9 mouse cellular contexts compared by ENCODE assay signal in genomic region chr2:164036520-164037019, GRCm38 (mm10). TPM values are rescaled to one million over a fixed set of nuclear protein-coding genes. Genes with fewer than 3 reads are reported as not detected.
A peak's percentile ranks its signal among the peaks of the same experiment; 100 is the strongest.
DNase-seq lines count a peak whose midpoint lies in the region; ATAC-seq lines count a peak whose summit lies in the region.
"Had no signal": no experiment of that assay in that cellular context is flagged by ENCODE, and none has a peak within 500 bp of the region (broad histone marks: within the 10 kb centered on the region; RNA-seq: fewer than 3 reads in every experiment).

No protein-coding gene starts in this region.

- H3K36me3 ChIP-seq in heart, embryonic 13.5 days = no peaks in the 10 kb centered on the region; the same call in 1 of the 2 replicates
- no peaks in the 10 kb centered on the region for H3K36me3 ChIP-seq in liver, embryonic 13.5 days
- H3K36me3 ChIP-seq: midbrain, embryonic 12.5 days had no signal

- H3K9ac ChIP-seq in heart, embryonic 13.5 days = 0 out of 2 replicates have a peak overlapping the region, but pooled peaks have one; percentile 25
- H3K9ac ChIP-seq in liver, embryonic 13.5 days = no peak overlapping the region
- H3K9ac ChIP-seq: midbrain, embryonic 12.5 days had no signal

- H3K9me3 ChIP-seq in heart, embryonic 13.5 days = 0 out of 2 replicates have a peak, but pooled peaks cover 6% of the 10 kb centered on the region
- no peaks in the 10 kb centered on the region for H3K9me3 ChIP-seq in liver, embryonic 13.5 days (replicated peaks)

- peak overlapping the region; percentile 15; the same call in 1 of the 2 replicates for H3K4me2 ChIP-seq in heart, embryonic 13.5 days
- H3K4me2 ChIP-seq in liver, embryonic 13.5 days = no peak overlapping the region
- H3K4me2 ChIP-seq: midbrain, embryonic 12.5 days had no signal

- 30% methylated on average over 10 of the region's 10 CpGs for WGBS in heart, embryonic 13.5 days
- 30% methylated on average over 10 of the region's 10 CpGs for WGBS in liver, embryonic 13.5 days (ENCODE audit: insufficient replicate concordance)

- H3K4me3 ChIP-seq in heart, embryonic 13.5 days = no peak overlapping the region
- no peak overlapping the region for H3K4me3 ChIP-seq in liver, embryonic 13.5 days (replicated peaks)
- H3K4me3 ChIP-seq: midbrain, embryonic 12.5 days had no signal

- no peak overlapping the region for H3K27ac ChIP-seq in heart, embryonic 13.5 days (replicated peaks)
- no peak overlapping the region for H3K27ac ChIP-seq in liver, embryonic 13.5 days
- H3K27ac ChIP-seq: midbrain, embryonic 12.5 days had no signal

- no peak for ATAC-seq in heart, embryonic 13.5 days (ENCODE audit: extremely low read depth, insufficient number of reproducible peaks, low FRiP score, low TSS enrichment)
- ATAC-seq in liver, embryonic 13.5 days (ENCODE audit: low read depth) = peak; percentile 68

- DNase-seq in heart, adult 8-10 months (ENCODE audit: low spot score) = no peak
- peak; percentile 42 for DNase-seq in 416B (ENCODE audit: low read depth)
- DNase-seq in c-Kit-positive CD71-positive TER-119-negative erythroid progenitor cells, embryonic 14.5 days (ENCODE audit: low read depth) = peak; percentile 25
- peak; percentile 7 for DNase-seq in liver, embryonic 13.5 days
- no peak for DNase-seq in ovary, postnatal 14 days (ENCODE audit: low spot score)
- DNase-seq in urinary bladder, postnatal 10 days (ENCODE audit: low spot score) = no peak
- DNase-seq in adrenal gland, adult 2 months = no peak

- 0 out of 2 replicates have a peak, but pooled peaks cover 2% of the 10 kb centered on the region for H3K27me3 ChIP-seq in heart, embryonic 13.5 days (replicated peaks)
- H3K27me3 ChIP-seq in liver, embryonic 13.5 days = no peaks in the 10 kb centered on the region

- peaks cover 9% of the 10 kb centered on the region for H3K4me1 ChIP-seq in heart, embryonic 13.5 days
- no peaks in the 10 kb centered on the region; the same call in 1 of the 2 replicates for H3K4me1 ChIP-seq in liver, embryonic 13.5 days (replicated peaks)
- H3K4me1 ChIP-seq: midbrain, embryonic 12.5 days had no signal

RNA-seq across cellular contexts. Expression of gene Pabpc1l, which starts 11.3 kb away (rescaled TPM):
- polyA plus RNA-seq in heart, embryonic 13.5 days (2015; fragmentation: Nextera tagmentation; extraction: Ambion mirVana) = 0.83 and 0.98 TPM in 2 replicates
- total RNA-seq in heart, adult 8-10 months (2022) = 1 to 10 TPM in 1 of 4 experiments, under 1 TPM in 1, not detected in 2; 0.40 to 1.4 TPM
- polyA plus RNA-seq in liver, embryonic 13.5 days (2015; fragmentation: Nextera tagmentation; extraction: Ambion mirVana) = 0.30 and 0.39 TPM in 2 replicates
- total RNA-seq in adrenal gland, adult 2 months (2021) = 1 to 10 TPM; 1.4 to 2.6 TPM
- polyA plus RNA-seq in adrenal gland, adult 2 months (2012; rRNA removed) = 0.36 and 1.1 TPM in 2 replicates

RNA-seq across cellular contexts. Expression of gene Stk4, which starts 33.6 kb away (rescaled TPM):
- polyA plus RNA-seq in heart, embryonic 13.5 days (2015; fragmentation: Nextera tagmentation; extraction: Ambion mirVana) = 14.0 and 14.2 TPM in 2 replicates
- 10 to 100 TPM; 14.1 to 21.5 (median 16.9) TPM for total RNA-seq in heart, adult 8-10 months (2022)
- polyA plus RNA-seq in liver, embryonic 13.5 days (2015; fragmentation: Nextera tagmentation; extraction: Ambion mirVana) = 14.8 and 17.9 TPM in 2 replicates
- 10 to 100 TPM; 25.9 to 29.5 TPM for total RNA-seq in adrenal gland, adult 2 months (2021)
- polyA plus RNA-seq in adrenal gland, adult 2 months (2012; rRNA removed) = 5.5 and 6.4 TPM in 2 replicates

RNA-seq across cellular contexts. Expression of gene Tomm34, which starts 34.4 kb away (rescaled TPM):
- 52.7 and 53.9 TPM in 2 replicates for polyA plus RNA-seq in heart, embryonic 13.5 days (2015; fragmentation: Nextera tagmentation; extraction: Ambion mirVana)
- total RNA-seq in heart, adult 8-10 months (2022) = 10 to 100 TPM; 18.3 to 24.4 (median 20.0) TPM
- 26.1 and 28.6 TPM in 2 replicates for polyA plus RNA-seq in liver, embryonic 13.5 days (2015; fragmentation: Nextera tagmentation; extraction: Ambion mirVana)
- 10 to 100 TPM; 35.1 to 59.8 TPM for total RNA-seq in adrenal gland, adult 2 months (2021)
- 66.0 and 72.2 TPM in 2 replicates for polyA plus RNA-seq in adrenal gland, adult 2 months (2012; rRNA removed)

RNA-seq across cellular contexts. Expression of gene Ywhab, which starts 41.8 kb away (rescaled TPM):
- polyA plus RNA-seq in heart, embryonic 13.5 days (2015; fragmentation: Nextera tagmentation; extraction: Ambion mirVana) = 225 and 236 TPM in 2 replicates
- total RNA-seq in heart, adult 8-10 months (2022) = 10 to 100 TPM; 66.1 to 76.5 (median 72.0) TPM
- 130 and 151 TPM in 2 replicates for polyA plus RNA-seq in liver, embryonic 13.5 days (2015; fragmentation: Nextera tagmentation; extraction: Ambion mirVana)
- 100 to 1,000 TPM; 260 to 298 TPM for total RNA-seq in adrenal gland, adult 2 months (2021)
- 66.5 and 75.4 TPM in 2 replicates for polyA plus RNA-seq in adrenal gland, adult 2 months (2012; rRNA removed)

Comparison
In these comparisons a context has a peak if more than half of its experiments do, and no peak if none do; other contexts are left out.
1. DNase-seq: peak in 416B (single experiment), c-Kit-positive CD71-positive TER-119-negative erythroid progenitor cells, embryonic 14.5 days (single experiment) and liver, embryonic 13.5 days (single experiment); none in heart, adult 8-10 months (single experiment), ovary, postnatal 14 days (single experiment), urinary bladder, postnatal 10 days (single experiment) and adrenal gland, adult 2 months (single experiment).